Mouse (Mus musculus): ENCODE measurements around the gene Cnfn. TPM values are rescaled to one million over a fixed set of nuclear protein-coding genes. Genes with fewer than 3 reads are reported as not detected.
A peak's percentile ranks its signal among the peaks of the same experiment; 100 is the strongest.

The Cnfn gene
- polyA plus RNA-seq, 1 experiment from 2014 or later = not detected

DNA sequence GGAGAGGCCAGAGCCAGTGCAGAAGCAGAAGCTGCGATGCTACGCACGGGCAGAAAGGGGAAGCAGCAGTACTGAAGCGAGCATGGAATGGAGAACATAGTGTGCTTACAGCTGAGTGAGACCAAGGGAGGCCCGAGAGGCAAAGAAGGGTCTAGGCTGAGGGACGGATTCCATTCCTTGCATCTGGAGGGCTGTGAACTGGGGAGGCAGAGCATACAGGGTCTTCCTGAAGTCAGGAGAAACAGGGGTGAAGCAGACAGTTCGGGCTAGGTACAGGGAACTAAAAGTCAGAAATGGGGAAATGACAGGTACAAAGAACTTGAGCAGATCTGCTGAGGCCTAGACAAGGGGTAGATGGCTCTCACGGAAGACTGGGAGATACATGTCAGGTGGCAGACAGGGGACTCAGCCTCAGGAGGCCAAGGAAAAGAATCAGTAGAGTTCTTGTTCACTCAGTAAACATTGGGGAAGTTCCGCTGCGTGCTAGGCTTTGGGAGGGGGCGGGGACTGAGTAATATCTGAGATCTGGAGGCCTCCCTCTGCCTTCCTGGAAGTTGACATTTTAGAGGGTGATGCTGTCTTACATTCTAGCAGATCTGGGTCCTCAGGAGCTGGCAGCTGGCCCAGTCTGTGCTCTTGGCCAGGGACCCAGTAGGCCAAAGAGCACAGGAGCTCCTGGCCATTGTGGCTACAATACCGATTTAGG is 16.5 kb upstream of the Cnfn start:
- 90% methylated on average over 12 of the region's 12 CpGs for WGBS

DNA sequence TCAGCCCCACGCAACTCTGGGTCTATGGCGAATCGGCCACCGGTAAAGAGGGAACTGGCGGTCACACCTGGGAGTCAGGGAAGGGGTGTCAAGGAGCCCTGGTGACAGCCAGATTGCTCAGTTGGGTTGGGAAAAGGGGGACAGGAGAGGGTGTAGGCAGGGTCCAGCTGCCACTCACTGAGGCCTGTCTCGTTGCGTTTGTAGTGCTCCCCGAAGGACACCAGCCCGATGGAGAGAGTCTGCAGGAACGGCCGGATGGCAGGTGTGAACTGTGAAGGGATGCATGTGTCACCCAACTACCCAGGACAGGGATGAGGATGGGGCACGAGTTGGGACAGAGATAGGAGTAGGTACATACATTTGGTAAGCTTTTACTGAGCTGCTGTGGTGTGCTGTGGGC is 15.7 kb upstream of the Cnfn start:
- no peak for ATAC-seq (ENCODE audit: low FRiP score)
- Histone ChIP-seq H3K36me3 (replicated peaks) (peaks cover 55% of the 10 kb centered on the region), H3K9ac (no peak overlapping the region), H3K27me3 (peaks cover 7% of the 10 kb centered on the region), H3K9me3 (no peaks in the 10 kb centered on the region), H3K4me2 (no peak overlapping the region), H3K4me3 (replicated peaks) (no peak overlapping the region), H3K27ac (no peak overlapping the region), H3K4me1 (peaks cover 8% of the 10 kb centered on the region; the same call in 1 of the 2 replicates)
- WGBS = 93% methylated on average over 12 of the region's 12 CpGs

More for the DNA sequence above, 16.5 kb upstream of the Cnfn start:
- peaks cover 10% of the 10 kb centered on the region; the same call in 1 of the 2 replicates for H3K4me1 ChIP-seq
- H3K27me3 ChIP-seq = no peaks in the 10 kb centered on the region
- peaks cover 52% of the 10 kb centered on the region for H3K36me3 ChIP-seq (replicated peaks)
- H3K27ac ChIP-seq = no peak overlapping the region
- no peak overlapping the region for H3K4me2 ChIP-seq
- no peak for ATAC-seq (ENCODE audit: low FRiP score)
- no peak overlapping the region for H3K4me3 ChIP-seq (replicated peaks)
- no peak overlapping the region for H3K9ac ChIP-seq
- no peaks in the 10 kb centered on the region for H3K9me3 ChIP-seq

DNA sequence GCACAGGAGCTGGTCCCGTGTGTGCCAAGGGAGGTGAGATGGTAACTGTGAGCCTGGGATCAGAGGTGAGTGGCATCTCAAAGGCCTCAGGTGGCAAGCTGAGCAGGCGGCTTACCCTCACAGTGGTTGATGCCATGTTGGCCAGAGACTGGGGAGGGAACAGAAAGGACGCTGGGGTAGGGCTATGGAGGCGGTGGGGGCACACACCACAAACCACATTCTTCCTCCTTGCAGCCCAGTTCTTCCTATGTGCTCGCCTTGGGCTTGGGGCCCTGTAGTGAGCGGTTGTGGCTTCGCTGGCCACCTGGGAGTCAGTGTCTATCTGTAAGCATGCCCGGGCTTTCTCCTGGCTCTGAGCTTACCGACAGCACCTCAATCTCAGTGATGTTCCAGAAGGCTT is 15.3 kb upstream of the Cnfn start:
- no peak for ATAC-seq (ENCODE audit: low FRiP score)
- no peak overlapping the region for H3K9ac ChIP-seq
- H3K4me2 ChIP-seq = no peak overlapping the region
- H3K27ac ChIP-seq = no peak overlapping the region
- WGBS = 90% methylated on average over 9 of the region's 9 CpGs
- H3K4me3 ChIP-seq (replicated peaks) = no peak overlapping the region
- peaks cover 55% of the 10 kb centered on the region for H3K36me3 ChIP-seq (replicated peaks)
- H3K27me3 ChIP-seq = peaks cover 12% of the 10 kb centered on the region
- no peaks in the 10 kb centered on the region for H3K9me3 ChIP-seq
- H3K4me1 ChIP-seq = peaks cover 8% of the 10 kb centered on the region

DNA sequence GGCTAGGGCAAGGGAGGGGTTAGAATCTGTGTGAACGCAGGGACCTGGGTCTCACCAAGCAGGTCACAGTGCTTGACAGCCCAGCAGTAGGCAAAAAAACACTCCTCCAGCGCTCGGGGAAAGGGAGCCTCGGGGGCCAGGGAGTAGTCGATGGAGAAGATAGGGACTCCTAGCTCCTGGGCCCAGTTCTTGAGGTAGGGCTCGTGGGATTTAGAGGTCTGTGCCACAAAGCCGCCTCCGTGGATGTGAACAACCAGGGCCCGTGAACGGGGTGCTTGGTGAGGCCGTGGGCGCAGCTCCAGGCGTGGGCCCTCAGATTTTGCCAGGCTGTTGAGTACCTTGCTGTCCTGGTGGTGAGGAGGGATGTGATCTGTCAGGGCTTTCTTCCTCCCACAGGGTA is 14.8 kb upstream of the Cnfn start:
- ATAC-seq (ENCODE audit: low FRiP score) = no peak
- Histone ChIP-seq H3K4me2 (no peak overlapping the region), H3K9ac (no peak overlapping the region), H3K4me1 (peaks cover 12% of the 10 kb centered on the region), H3K4me3 (replicated peaks) (no peak overlapping the region), H3K27ac (no peak overlapping the region), H3K27me3 (peaks cover 15% of the 10 kb centered on the region), H3K9me3 (no peaks in the 10 kb centered on the region), H3K36me3 (replicated peaks) (peaks cover 55% of the 10 kb centered on the region)
- WGBS = 88% methylated on average over 13 of the region's 13 CpGs

DNA sequence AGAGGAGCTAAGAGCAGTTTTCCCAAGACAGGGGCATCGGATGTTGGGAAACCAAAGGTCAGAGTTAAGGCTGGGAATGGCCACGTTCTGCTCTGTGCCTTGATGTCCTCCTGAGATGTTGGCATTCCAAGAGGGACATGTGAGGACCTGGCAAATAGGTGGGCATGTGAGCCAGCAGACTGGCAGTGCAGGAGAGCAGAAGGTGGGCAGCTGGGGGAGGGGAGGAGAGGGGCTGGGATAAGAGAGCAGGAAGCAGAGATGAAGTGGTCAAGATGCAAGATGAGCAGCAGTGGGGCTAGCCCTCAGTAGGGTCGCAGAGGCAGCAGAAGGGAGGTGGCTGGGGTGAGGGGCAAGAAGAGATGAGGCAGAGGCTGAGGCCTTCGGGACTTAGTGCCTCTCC is 14.4 kb upstream of the Cnfn start:
- ATAC-seq (ENCODE audit: low FRiP score) = no peak
- H3K4me2 ChIP-seq = no peak overlapping the region
- H3K4me1 ChIP-seq = peaks cover 15% of the 10 kb centered on the region
- peaks cover 55% of the 10 kb centered on the region for H3K36me3 ChIP-seq (replicated peaks)
- H3K9ac ChIP-seq = no peak overlapping the region
- H3K27ac ChIP-seq = no peak overlapping the region
- 81% methylated on average over 4 of the region's 4 CpGs for WGBS
- no peaks in the 10 kb centered on the region for H3K9me3 ChIP-seq
- H3K4me3 ChIP-seq (replicated peaks) = no peak overlapping the region
- H3K27me3 ChIP-seq = peaks cover 16% of the 10 kb centered on the region

DNA sequence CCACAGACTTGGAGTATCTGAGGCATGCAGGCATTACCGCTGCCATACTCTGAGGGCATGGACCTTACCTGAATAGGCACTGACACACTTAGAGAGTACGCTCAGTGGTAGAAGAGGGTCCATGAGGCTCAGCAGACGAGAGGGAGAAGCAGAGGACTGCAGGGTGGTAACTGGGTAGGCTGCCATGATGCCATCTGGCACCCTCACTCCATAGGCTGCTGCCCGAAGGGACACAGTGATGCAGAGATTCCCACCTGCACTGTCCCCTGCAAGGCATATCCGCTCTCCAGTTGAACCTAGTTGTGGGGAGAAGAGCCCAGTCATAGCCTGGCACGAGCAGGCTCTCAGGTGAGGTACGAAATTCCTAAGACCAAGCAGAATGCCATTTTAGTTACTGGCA is 13.9 kb upstream of the Cnfn start:
- peaks cover 52% of the 10 kb centered on the region for H3K36me3 ChIP-seq (replicated peaks)
- no peak for ATAC-seq (ENCODE audit: low FRiP score)
- whole genome bisulfite sequencing = 89% methylated on average over 7 of the region's 7 CpGs

DNA sequence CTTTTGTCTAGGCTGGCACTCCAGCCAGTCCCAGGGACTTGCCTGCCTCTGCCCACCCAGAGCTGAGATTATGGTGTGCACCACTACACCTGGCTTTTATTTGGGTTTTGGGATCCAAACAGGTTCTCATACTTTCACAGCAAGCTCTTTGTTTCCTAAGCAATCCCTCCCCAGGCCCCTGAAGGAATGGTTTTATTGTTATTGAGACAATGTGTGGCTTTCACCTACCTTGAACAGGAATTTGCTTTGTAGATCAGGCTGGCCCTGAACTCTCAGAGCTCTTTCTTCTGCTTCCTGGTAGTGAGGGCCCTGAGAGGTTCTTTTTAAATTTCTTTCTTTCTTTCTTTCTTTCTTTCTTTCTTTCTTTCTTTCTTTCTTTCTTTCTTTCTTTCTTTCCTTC is 13.0 kb upstream of the Cnfn start:
- H3K36me3 ChIP-seq (replicated peaks) = peaks cover 43% of the 10 kb centered on the region
- H3K9ac ChIP-seq = no peak overlapping the region
- H3K27me3 ChIP-seq = peaks cover 23% of the 10 kb centered on the region
- no peaks in the 10 kb centered on the region for H3K9me3 ChIP-seq
- no peak overlapping the region for H3K27ac ChIP-seq
- peaks cover 15% of the 10 kb centered on the region for H3K4me1 ChIP-seq
- H3K4me3 ChIP-seq (replicated peaks) = no peak overlapping the region
- no peak overlapping the region for H3K4me2 ChIP-seq
- ATAC-seq (ENCODE audit: low FRiP score) = no peak

More for the DNA sequence above, 13.9 kb upstream of the Cnfn start:
- Histone ChIP-seq H3K9me3 (no peaks in the 10 kb centered on the region), H3K4me3 (replicated peaks) (no peak overlapping the region), H3K27ac (no peak overlapping the region), H3K27me3 (peaks cover 21% of the 10 kb centered on the region), H3K4me1 (peaks cover 15% of the 10 kb centered on the region), H3K9ac (no peak overlapping the region), H3K4me2 (no peak overlapping the region)

DNA sequence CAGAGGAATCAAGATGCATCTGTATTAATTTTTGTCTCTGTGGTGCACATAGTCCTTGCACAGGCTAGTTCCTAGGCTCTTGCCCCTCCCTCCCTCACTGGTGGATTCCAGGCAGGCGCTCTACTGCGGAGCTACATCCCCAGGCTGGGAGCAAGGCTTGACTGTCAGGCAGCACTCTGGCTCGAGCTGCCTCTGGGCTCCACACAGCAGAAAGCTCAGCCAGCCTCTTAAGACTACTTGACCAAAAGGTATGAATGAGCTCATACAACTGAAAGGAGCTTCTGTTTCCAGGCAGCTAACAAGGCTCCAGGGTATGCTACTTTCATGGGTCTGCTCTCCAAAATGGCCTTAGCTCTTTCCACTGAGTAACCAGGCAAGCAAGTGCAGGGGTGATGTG is 11.8 kb upstream of the Cnfn start:
- no peak for ATAC-seq (ENCODE audit: low FRiP score)
- peaks cover 18% of the 10 kb centered on the region for H3K4me1 ChIP-seq
- H3K27ac ChIP-seq = no peak overlapping the region
- no peak overlapping the region for H3K9ac ChIP-seq
- no peaks in the 10 kb centered on the region for H3K9me3 ChIP-seq
- peaks cover 33% of the 10 kb centered on the region for H3K36me3 ChIP-seq (replicated peaks)
- no peak overlapping the region for H3K4me3 ChIP-seq (replicated peaks)
- H3K4me2 ChIP-seq = no peak overlapping the region
- peaks cover 24% of the 10 kb centered on the region for H3K27me3 ChIP-seq
- WGBS = 25% methylated on average over 3 of the region's 3 CpGs

DNA sequence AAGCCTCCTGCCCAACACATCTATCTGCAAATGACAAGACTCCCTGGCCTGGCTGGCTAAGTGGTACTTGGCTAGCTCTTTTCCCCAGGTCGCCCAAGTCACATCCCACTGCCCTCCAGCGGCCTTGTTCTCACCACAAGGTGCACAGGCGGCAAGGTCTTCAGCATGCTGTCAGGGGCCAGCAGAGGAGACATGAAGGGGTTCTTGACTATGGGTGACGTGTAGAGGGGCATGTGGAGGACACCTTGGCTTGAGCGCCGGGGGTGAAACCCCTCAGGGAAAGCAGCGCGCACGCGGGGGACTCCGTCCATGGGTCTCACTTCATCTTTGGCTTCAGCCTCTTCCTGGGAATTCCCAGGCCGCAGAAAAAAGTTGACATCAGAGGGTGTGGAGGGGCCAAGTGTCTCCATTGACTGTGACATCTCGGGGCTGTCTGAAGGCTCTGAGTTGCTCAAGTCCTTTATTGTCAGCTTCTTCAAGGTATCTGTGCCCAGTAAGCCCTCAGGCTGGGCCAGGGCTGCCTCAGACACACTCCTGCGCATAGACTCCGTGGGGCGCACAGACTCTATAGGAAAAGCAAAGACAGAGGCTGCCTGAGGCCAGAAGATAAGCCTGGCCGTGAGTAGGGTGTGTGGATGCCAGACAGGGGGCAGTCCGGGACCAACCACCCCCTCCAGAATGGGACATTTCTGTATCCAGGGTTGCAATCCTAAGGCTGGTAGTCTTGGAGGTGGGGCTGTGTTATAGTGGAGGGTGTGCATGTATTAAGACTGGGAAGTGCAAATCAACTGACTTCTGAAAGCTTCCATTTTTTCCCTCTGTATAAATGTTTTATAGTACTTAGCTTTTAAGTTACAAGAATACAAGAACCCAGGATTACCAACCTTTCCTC is 11.1 kb upstream of the Cnfn start:
- Histone ChIP-seq H3K4me1 (peaks cover 18% of the 10 kb centered on the region), H3K9ac (no peak overlapping the region), H3K27me3 (peaks cover 24% of the 10 kb centered on the region), H3K36me3 (replicated peaks) (peaks cover 29% of the 10 kb centered on the region), H3K9me3 (no peaks in the 10 kb centered on the region), H3K4me3 (replicated peaks) (peak overlapping the region; percentile 41), H3K27ac (no peak overlapping the region), H3K4me2 (peak overlapping the region; percentile 77)
- WGBS = 57% methylated on average over 18 of the region's 18 CpGs
- no peak for ATAC-seq (ENCODE audit: low FRiP score)

DNA sequence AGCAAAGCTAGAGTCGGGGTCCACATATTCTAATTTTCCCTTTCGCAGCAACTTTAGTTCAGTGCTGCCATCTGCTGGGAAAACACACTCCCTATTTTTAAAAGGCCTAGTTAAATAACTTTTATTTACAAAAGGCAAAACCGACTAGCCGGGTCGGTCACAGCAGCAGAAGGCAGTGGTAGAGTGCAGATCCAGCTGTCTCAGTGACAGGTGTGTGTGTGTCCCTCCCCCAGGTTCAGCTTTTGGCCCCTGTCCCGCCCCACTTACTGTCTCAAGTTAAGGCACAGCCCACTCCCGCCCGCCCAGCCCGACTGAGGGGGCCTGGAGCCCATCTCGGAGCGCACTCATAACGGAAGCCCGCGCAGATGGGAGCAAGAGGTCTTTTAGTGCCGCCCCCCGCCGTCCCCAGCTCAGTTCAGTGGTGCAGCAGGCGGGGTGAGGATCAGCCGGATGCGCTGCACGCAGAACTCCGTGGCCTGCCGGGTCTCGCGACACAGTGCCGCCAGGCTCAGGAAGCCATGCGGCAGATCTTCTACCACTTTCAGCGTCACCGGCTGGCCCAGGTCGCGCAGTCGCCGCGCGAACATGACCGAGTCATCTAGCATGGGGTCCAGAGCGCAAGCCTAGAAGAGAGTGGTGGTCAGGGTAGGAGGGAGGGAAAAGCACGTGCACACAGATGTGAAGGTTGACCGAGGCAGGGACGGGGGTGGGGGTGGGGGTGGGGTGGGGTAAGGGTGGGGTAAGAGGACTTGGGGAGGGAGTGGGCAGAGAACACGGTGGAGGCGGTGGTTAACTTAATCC is 10.2 kb upstream of the Cnfn start:
- peaks cover 24% of the 10 kb centered on the region for H3K27me3 ChIP-seq
- WGBS = under 1% methylated on average over 37 of the region's 42 CpGs

DNA sequence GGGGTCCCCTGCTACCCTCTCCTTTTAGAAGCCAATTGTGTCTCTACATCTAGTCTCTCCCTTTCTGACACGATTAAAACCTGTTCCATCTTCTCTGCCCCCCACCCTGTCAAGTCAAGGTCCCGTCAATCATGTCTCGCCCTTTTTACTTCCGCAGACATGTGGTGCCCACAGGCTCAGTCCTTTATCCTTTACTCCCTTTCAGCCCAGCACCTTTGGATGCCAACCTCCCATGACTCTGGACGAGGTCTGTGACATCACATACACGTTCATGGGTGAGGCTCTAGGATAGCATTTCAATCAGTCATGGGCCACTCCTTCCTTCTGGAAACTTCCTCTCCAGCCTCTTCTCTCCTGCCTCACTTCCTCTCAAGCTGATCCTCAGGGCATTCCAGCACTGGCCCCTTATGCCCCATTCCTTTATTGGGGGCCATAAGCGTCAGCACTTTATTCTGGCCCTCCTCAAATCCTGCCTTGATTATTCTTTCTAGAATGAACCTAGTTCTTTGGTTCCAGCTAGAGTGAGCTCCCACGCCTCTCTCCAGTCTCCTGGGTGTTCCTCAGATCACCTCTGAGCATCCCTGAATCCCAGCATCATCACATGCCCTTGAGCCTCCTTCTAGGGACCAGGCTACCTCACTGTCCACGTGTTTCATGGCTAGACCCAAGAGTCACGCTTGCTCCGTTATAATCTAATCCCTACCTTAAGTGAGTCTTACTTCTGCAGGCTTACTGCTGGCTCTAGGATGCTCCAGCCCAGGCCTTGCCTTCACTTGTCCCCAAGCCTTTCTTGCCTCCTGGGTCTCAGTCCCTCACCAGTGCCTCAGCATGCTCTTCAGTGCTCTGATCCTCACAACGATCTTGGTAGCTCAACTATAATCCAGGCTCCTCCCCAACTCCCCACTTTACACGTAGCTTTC is 8.9 kb upstream of the Cnfn start:
- 85% methylated on average over 13 of the region's 13 CpGs for WGBS
- Histone ChIP-seq H3K9ac (no peak overlapping the region), H3K9me3 (no peaks in the 10 kb centered on the region), H3K27me3 (peaks cover 24% of the 10 kb centered on the region), H3K4me1 (peaks cover 18% of the 10 kb centered on the region), H3K4me2 (no peak overlapping the region), H3K4me3 (replicated peaks) (no peak overlapping the region), H3K36me3 (replicated peaks) (peaks cover 9% of the 10 kb centered on the region; the same call in 1 of the 2 replicates), H3K27ac (no peak overlapping the region)
- ATAC-seq (ENCODE audit: low FRiP score) = no peak

More for the DNA sequence above, 10.2 kb upstream of the Cnfn start:
- H3K4me2 ChIP-seq = peak overlapping the region; percentile 77
- no peak overlapping the region for H3K27ac ChIP-seq
- H3K9me3 ChIP-seq = no peaks in the 10 kb centered on the region
- peak overlapping the region; percentile 41 for H3K4me3 ChIP-seq (replicated peaks)
- peak overlapping the region; percentile 67 for H3K9ac ChIP-seq
- H3K36me3 ChIP-seq (replicated peaks) = peaks cover 20% of the 10 kb centered on the region
- peak; percentile 56 for ATAC-seq (ENCODE audit: low FRiP score)
- H3K4me1 ChIP-seq = peaks cover 18% of the 10 kb centered on the region

Data from forebrain, embryonic 12.5 days (tissue).